Mouse (Mus musculus) ovary, postnatal 36 days (tissue): ENCODE measurements at regions not wholly inside any gene's neighbourhood (a gene's known extent, or its start where the extent isn't known, plus 50 kb on each side); places are given as distances from the start of the nearest gene placed in this dataset.

Experiments
- DNase-seq: peaks from one replicate; pipeline ENCODE4 v3.0.0; 2022; ENCODE audit warnings: low spot score, mixed read lengths

DNA sequence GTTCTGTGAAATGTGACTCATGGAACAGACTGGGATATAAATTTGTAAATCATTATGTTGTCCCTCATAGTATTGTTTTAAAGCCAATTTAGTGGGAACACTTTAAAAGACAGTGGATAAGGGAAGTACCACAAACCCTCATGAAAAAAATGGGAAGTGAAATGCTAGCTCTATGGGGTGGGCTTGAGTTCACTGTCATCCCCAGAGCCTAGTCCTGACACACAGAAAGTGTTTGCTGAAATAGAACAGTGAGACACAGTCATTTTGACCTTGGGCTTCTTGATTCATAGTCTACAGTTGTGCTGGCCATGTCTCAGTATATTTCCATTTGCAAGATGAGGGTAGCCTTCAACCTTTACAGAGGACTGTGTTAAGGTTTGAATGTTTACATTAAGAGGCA, 166.8 kb upstream of the Fggy start:
- DNase-seq: no peak

DNA sequence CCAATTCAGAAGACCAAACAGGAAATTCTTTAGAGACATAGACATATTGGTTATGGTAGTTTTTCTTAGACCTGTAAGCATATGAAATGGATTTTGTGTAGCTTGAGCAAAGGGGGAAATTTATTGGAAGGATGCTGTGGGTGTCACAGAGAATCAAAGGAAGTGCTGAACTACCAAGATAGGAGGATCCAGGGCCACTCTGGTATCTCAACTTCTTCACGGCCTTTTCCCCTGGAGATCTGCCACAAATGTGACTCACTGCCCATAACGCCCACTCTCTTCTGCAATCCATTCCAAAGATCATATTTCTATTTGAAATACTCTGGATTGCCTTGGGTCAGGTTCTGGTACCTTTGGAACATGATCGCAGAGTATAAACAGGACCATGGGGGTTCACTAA, 161.6 kb upstream of the Fggy start:
- no peak for DNase-seq

DNA sequence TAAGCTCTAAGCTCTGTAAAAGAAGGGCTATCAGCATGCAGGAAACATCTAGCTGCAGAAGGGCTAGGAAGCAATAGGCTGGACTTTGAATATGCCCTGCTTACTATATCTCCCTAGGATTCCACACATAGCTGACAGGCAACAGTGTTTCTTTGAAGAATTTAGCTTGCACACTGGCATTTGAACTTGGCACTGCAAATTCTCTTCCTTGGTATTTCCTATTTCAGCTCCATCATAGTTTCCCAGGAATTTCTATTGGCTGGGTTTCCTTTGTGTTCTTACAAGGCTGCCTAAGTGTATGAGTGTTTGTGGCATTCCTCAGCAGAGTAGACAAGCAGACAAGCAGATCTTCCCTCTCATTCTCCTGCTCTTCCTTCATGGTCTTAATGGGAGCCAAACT, 159.0 kb upstream of the Fggy start:
- no peak for DNase-seq

DNA sequence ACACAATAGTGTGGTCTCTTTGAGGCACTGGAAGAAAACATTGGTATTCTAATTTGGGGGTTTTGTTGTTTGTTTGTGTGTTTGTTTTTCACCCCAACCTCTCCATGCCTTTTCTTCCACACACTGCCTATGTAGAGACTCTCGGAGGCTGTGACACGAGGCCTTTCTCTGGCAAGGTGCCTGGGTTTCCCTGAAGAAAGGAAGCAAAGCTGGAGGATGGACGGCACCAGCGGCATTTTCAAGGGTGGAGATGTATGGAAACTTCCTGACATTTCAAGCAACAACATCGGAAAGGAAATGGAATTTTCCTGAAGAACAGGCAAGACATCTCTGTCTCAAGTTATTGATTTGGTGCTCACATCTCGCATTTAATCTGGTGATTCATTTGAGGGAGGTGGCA, 155.0 kb upstream of the Fggy start:
- no peak for DNase-seq

DNA sequence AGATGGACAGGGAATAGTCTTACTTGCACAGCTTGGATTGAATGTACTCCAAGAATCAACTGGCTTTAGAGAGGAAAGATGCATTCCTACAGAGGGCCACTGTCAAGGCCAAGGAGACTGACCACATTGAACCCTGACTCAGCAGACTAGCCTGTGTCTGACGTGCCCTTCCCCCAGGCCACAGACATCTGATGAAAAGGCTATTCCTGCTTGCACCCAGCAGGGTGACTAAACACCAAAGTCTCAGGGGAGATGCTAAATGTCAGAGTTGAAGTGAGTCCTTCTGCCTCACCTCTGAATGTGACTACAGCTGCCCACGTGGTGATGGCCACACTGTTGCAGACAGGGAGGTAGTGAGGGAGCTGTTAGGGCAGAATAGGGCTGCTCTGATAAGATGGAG, 140.2 kb upstream of the Fggy start:
- DNase-seq: no peak

DNA sequence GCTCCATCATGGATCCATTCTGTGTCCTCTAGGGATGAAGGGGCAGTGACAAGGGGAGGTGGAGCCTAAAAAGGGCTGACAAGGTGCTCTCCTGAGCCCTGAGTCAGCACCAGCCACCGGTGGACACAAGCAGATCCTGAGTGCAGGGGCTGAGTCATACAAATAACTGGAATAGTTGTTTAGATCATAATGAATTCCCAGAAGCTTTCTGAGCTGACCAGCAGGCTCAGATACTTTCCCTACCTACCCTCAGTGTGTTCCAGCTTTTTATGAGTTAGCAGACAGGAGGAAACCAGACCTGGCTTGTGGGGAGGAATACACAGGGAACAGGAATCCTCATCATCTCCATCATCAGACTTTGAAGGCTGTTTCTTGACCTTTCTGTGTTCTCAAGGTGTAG, 130.7 kb upstream of the Fggy start:
- no peak for DNase-seq

DNA sequence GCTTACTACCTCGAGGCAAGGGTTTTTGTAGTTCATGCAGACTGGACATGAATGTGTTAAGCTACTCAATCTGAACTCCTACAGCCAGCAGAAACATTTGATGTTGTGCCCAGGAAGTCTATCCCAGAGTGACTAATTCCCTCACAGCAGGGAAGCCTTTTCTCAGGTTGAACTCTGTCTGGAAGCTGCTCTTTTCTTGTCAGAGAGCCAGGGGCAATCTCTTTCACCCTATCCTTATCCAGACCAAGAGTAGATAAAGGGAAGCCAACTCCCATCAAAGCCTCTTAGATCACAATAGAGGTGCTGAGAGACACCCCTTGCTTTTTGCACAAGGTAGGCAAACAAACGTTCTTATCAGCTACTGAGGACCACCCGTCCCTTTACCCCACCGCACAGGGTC, 122.8 kb upstream of the Fggy start:
- DNase-seq: no peak

DNA sequence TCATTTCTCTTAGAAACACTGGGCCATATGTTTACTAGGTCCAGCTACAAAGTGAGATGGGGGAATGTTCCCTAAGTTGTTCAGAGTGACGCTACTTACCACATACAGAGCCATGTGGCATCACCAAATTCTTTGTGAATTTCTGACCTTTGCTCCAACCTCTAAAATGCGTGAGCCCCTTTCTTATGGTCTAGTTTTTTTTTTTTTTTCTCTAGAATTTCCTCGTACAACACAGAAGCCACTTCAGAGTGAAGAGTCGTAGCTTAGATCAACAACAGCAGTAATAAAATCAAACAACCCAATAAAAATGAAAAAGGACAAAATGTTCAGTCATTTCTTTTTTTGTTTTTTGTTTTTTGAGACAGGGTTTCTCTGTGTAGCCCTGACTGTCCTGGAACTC, 122.2 kb upstream of the Fggy start:
- no peak for DNase-seq

DNA sequence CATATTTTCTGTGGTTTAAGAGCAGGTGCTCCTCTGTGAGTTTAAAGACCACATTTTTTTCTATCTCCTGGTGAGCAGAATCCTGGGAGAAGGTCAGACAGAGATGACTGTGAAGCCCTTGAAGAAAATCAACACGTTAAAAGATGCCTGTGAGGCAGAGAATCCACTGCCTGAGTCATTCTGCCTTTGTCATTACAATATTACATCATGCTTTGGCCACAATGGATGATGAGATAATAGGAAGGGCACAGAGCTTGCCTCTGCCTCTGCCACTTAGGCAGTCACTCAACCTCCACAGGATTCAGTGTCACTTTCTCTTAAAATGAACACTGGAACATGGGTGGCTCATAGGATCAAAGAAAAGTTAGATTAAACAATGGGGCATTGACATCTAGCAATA, 117.5 kb upstream of the Fggy start:
- DNase-seq: no peak

DNA sequence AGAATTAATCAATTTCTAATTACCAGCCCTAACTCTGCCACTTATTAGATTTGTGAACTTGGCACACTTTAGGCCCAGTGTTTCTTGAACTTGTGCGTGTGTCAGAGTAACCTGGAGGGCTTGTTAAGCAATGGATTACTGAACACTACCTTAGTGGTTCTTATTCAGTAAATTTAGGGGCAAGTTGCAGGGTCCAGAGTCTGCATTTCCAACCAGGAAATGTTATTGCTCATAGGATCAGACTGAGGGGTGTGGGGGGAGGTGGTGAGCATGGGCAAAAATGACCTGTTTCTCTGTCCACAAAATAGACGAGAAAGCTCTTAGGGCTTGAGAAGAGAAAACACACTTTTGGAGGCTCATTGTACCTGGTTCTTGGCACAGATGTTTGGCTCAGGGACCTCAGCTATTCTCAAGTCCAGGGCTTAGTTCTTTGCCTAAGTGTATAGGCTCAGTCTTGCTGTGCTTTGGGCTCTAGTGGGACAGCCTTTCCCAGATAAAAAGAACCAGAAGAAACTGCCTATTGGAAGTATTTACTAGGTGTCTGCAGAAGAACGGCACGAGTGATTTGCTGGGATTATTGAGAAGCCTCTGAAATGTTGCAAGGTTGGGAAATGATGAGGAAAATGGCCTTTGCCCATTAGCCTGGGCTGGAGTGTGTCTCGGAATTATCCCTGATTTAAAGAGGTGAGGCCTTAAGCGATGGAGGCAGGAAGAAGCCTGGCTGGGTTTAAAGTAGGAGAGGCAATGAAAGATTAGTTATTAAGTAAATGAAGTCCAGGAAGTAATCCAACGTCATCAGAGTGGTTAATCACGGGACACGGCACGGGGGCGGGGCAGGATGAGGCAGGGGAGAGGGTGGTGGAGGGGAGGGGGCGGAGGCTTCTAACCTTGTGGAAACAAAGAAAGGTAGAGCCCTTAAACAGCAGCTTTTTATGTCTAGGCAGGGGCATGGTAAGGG, 113.2 kb upstream of the Fggy start:
- DNase-seq: no peak

DNA sequence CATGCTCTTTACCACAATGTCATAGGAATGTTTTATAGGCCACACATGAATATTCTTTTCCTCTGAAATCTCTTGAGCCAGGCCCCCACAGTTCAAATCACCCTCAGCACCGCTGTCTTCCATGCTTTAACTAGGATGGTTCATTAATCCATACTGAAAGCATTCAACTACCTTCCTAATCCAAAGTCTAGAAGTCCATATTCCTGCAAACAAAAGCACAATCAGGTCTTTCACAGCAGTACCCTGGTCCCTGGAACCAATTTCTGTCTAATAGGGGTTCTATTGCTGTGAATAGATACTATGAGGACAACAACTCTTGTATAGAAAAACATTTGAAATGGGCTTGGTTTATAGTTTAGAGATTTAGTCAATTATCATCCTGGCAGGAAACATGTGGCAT, 107.0 kb upstream of the Fggy start:
- DNase-seq: no peak

DNA sequence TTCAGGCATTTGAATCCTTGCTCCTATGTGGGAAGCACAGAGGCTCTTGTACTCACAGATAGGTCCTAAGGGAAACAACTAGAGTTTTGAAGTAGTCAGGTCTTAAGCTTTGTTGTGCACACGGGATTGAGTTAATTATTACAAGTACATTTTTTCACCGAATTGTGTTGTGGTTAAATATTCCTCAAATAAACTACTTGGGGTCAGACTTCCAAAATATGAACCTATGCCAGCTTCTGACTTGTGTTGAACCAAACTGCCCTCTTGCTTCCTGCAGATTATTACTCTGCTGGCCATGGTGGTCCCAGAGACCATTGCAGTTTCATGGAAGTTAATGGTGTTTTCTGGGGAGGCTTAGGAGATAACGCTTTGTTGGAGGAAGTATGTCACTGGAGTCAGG, 105.5 kb upstream of the Fggy start:
- DNase-seq: no peak

DNA sequence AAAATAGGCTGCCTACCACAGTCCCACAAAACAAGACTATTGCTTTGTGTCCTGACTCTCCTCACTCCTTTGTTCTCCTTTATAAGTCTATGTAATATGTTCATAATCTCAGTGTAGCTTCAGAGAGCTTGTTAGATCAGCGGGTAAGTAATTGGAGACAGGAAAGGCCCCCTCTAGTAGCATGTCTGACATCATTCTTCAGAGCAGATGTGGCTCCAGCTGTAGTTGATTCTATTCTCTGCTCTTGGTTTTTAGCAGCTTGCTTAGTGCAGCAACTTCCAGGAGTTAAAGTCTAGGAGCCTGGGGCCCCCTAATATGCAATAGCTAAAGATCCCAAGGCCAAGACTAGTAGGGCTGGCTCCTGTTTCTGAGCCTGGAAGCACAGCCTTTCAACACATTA, 101.0 kb upstream of the Fggy start:
- DNase-seq: no peak

DNA sequence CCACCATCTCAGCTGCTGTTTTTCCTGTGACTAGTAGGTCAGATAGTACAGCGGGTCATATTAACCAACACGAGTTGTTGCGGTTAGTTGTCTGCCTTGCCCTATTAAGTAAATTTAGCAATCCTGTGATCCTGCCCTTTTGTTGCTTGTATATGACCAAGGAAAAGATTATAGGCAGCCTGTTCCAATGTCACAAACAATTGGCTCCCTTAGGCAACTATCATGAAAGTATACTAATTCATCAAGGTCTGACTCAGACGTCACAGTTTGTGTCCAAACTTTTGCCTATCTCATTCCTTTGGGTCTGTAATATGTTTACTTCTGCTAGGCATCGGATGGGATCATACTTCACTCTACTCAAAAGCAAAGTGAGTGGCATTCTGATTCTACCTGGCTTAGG, 100.4 kb upstream of the Fggy start:
- no peak for DNase-seq

DNA sequence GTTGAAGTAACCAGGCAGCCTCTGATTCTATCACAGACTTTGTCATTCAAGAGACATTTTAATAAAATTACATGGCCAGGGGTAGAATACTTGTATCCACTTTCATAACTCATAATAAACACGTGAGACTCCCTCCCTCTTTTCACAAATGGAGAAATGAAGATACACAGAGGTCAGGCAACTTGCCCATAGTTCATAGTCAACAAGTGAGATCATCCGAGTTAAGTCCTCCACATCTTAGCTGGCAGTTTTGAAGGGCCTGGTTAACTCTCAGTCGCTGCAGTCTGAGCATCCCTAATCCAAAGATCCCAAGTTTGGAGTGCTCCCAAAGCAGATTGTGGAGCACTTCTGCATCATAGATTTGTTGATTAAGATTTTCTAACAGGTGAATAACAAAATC, 94.8 kb upstream of the Fggy start:
- DNase-seq: no peak

DNA sequence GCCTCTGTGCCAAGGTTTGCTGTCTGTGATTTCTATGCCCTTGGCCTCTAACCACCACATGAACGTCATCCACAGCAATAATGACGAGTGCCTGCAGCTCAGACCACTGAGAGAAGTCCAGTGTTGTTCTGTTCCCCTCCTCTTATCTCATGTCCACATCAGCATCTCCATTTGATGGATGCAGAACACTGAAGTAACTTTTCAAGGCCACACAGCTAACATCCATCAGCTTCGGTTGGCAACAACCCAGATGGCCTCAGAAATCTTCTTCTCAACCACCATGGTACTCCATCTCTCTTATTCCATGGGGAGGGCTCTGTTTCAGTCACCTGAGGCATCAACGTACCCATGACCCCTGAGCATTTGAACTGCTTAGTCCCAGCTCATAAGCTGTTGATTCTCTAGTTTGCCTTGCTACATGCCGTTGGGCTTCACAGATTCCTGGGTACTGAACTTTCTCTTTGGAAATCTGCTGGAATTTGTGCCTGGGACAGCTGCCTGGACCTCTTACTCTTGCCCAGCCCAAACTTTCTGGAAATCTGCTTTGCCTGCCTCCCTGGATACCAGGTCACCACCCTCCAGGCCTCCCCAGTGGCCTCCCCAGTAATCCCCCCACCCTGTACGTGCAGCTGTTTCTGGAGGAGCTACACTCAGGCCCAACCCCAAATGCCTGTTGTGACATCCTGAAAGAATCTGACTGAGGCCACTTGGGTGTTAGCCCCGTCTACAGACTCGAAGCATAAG, 94.1 kb upstream of the Fggy start:
- DNase-seq: no peak

DNA sequence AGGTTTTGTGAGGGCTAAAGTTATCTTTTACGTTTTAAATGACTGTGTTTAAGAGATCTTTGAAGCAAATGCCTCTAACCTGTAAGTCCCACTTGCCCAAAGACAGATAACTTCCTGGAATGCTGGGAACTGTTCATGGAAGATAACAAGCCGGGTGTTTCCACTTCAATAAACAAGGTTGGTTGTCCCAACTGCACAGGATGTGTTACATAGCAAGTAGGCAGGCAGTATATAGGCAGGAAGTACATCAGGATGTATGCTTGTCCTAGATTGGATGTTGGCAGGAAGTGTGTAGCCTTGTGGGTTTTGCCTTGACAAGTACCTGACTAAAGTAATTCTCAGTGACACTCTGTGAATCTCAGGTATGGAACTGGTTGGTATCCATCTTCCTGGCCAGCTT, 90.7 kb upstream of the Fggy start:
- no peak for DNase-seq

DNA sequence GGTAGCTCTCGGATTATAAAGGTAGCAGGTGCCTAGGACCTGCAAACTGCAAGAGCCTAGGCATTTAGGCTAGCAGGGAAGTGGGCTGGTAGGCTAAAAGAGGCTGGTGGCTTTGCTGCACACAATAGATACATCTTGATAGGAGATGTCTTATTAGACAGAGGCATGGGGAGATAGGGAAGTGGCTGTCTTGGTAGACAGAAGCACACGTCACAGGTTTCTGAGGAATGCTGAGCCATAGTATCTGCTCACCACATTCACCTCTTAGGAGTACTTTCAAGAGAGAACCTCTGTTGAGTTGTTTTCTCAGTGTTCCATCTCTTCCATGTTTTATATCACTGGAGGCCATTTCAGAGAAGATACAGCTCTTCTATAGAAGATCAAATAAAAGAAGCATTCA, 89.8 kb upstream of the Fggy start:
- no peak for DNase-seq

DNA sequence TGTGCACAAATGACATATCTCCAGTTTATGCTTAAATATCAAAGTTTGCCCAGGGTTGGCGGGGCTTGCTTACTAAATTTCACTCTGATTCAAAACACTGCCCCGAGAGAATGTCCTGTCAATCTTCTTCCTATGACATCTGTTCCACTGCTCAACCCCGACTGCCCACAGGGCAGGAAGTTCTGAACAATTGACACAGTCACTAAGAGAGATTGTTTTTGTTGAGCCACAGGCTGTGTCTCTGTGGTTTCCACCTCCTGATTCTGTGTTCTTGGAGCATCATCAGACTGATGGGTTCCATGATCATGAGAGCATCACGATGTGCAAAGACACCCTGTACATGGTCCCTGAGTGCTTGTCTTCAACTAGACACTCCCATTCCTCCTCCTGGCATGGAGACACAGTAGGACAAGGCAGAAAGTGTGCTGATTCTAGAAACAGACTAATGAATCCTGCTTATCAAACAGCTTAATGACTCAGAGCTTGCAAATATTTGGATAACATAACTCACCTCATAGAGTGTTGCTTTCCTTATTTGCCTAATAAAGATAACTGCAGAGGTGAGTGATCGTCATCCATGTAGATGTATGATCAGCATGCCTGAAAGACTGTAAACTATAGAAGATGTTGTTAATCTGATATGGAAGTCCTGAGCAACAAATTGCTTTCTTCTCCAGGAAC, 82.4 kb upstream of the Fggy start:
- DNase-seq: no peak

DNA sequence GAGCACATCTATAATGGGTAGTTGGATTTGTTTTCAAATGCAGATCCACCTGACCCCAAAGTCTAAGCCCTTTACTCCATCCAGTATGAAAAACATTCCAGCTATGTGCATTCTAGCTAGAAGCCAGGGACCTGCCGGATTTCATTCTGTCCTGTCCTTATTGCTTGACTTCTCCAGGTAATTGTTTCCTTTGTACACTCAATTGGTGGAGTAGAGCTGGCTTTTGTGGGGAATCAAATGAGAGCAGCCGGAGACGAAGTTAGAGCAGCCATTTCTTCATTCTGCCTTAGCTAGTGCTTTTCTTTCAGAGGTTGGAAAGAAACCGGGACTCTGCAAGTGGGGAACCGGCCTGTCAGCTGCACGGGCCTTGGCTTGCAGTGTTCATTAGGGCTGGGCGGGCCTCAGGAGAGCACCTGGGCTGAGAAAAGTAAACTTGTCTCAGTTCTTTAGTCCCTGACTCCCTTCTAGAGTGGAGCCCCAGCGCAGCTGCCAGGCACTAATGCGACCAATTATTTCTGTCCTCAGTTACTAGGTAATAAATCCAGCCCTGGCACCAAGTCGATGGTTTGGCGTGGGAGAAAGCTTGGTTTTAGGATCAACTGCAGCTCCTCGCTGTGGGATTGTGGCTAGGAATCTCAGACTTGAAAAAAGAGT, 81.1 kb upstream of the Fggy start:
- no peak for DNase-seq

DNA sequence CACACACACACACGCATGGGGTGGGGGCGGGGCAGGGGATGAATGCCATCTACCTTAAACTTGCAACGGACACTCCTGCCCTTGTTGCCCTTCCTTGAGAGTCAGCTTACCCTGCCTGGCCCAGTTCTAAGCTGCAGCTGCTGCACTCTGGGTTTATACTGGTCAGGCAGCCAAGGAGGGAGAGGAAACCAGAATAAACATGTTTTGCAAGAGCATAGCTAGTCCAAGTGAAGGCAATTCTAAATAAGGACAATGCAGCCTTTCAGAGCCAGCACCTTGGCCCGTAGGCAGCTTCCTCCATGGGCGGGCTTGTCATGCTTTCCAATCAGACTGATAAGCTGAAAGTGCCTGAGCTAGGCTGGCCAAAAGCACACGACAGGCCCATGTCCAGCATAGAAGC, 73.7 kb upstream of the Fggy start:
- peak; percentile 51 for DNase-seq

DNA sequence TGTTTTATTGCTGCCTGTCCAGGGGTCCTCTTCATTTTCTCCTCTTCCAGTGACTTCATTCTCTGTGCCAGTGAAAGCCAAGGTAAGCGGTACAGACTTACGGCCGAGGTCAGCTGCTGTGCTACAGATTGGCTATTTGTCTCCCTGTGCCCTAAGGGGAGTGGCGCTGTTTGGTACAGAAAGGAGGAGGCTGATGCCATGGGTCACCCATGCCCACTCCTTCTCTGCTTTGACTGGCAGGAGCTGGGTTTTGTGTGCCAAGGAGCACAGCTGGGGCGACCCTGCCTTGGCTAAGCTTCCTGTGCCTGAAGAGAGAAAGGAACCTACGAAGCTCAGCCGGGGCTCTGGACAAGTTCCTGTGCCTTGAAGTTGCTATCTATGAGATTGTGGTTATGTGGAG, 70.0 kb upstream of the Fggy start:
- DNase-seq: peak; percentile 24
